Mouse (Mus musculus) brain, adult 2 months (tissue): ENCODE results near the gene Nudcd3.
"Not testable (repeated sequence)": the region's sequence is repeated elsewhere in the genome, so short reads cannot be mapped to it uniquely, and the experiment has no call there.

ENCODE experiments used
- DNase-seq: peaks from one replicate; pipeline ENCODE4 v3.0.0; 2011; ENCODE audit warnings: low read depth, low spot score

Gene Nudcd3

DNA sequence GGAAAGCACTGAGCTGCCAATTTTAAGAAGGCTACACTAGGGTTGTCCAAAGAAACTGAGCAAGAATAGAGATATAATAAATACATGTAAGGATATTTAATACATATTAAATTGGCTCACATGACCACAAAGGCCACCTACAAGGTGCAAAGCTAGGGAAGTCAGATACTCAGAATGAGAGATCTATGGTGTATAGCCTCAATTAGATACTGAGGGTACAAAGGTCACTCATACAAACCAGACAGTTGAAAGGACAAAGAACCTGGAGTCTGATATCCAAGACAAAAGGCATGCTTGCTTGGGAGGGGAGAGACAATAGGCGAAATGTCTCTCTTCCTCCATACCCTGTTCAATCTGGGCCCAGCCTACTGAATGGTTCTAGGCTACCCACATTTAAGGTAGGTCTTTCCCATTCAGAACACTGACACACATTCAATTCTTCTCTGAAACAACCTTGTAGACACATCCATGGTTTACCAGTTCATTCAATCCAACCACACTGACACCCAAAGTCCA, 76.6 kb downstream of the Nudcd3 start:
- DNase-seq: no peak

DNA sequence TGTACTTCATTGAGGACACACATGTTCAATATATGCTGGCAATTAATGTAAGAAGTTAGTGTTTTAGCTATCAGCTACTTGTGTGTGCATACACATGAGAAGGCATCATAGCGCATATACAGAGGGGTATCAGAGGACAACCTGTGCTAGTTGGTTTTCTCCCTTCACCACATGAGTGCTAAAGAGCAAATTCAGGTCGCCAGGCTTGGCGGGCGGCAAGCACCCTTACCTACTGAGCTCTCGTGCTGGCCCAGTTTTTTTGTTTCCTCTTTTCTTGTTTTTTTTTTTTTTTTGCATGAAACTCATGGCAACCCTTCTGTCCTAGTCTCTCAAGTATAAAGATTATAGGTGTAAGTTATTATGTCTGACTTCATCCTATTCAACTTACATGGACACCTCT, 77.6 kb downstream of the Nudcd3 start:
- DNase-seq: no peak

DNA sequence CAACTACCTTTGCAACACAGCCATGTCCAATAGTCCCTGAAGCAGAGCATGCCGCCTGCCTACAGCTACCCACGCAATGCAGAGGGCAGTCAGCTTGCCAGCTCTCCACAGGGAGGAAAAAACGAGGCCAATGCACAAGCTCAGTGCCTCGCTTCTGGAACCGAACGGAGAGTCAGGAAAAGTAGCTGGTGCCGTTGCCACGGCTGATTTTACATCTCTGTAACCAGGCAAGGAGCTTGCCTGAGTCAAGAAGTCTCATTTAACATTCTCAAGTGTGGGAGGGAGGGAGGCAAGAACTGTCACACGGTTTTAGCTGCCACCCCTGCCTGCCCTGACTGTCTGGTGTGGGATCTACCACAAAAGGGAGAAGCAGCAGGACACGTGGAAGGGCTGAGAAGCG, 79.6 kb downstream of the Nudcd3 start:
- peak; percentile 99 for DNase-seq

DNA sequence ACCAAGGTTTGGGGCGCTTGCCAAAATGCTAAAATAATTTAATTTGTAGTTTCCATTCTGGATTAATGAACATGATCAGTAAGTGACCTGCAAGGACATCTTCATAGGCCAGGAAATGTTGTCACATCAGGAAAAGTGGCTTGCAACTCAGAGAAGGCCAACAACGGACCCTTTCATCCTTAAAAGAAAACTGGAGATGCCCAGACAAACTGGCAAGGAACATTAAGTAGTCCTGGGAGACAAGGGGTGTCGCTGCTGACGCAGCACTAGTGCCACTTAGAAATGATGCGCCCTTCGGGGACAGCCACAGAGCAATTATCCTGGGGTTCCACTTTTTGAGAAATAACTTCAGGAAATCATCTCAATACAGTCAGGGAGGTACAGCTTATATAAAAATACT, 80.2 kb downstream of the Nudcd3 start:
- peak; percentile 50 for DNase-seq

DNA sequence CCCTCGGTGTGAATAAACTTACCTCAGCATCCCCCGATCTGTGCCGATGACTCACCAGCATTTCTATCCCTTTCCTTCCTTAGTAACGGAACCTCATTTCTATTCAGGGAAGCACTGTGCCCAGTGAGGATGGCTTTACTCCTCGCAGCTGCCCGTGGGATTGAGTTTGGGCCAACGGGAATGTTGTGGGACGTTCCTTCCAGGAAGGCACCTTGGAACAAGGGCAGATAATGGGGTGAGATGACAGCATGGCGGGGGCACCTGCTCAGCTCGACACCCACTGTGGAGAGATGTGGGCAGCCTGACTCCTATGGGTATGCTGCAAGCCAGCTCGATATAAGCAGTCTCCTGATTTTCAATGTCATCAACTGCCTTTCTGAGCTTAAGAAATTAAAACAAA, 80.9 kb downstream of the Nudcd3 start:
- peak; percentile 92 for DNase-seq

DNA sequence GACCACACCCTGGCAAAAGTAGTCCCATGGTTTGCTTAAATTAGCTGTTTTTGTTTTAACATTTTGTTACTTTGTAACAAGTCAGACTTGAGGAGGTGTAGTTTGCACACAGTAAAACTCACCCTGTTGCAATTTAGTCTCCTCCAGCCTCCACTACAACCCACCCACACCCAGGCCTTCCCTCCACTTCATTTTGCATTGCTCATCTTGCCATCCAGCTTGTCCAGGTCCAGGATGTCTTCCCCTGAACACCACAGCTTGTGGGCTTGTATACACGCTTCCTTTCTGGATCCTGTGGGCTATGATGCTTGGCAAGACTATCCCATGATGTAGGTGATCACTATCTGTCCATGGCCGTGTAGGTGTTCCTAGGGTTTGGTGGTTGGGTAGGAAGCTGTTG, 82.3 kb downstream of the Nudcd3 start:
- DNase-seq: peak; percentile 62

DNA sequence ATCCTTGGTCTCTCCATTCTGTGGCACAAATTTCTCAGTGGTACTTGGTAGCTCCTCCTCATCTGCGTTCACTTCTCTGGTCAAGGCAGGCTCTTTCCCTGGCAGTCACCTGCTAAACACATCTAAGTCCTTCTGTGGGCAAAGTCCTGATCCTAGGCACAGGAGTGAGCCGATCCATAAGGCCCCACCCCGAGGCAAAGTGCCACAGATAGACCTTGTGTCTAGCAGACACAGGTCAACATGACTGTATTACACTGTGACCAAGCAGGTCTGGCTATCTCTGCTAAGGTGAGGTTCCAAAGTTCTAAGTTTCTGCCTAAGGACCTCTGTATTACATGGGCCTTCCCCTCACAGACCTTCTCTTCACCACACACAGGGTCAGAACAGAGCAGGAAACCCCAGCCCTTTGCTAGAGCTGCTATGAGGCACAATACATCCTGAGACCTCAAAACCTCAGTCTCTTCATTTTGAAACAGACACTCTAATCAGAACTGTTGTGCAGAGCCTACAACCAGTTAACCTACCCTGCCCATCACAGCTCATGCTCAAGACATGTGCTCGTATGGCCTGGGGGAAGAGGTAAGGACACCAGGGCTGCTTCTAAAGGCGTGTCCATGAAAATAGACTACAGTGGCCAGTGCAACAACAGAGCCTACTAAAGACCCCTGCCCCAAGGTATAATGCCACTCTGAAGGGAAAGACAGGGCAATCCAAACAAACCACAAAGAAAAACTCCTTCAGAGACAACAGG, 88.3 kb downstream of the Nudcd3 start:
- DNase-seq: no peak

DNA sequence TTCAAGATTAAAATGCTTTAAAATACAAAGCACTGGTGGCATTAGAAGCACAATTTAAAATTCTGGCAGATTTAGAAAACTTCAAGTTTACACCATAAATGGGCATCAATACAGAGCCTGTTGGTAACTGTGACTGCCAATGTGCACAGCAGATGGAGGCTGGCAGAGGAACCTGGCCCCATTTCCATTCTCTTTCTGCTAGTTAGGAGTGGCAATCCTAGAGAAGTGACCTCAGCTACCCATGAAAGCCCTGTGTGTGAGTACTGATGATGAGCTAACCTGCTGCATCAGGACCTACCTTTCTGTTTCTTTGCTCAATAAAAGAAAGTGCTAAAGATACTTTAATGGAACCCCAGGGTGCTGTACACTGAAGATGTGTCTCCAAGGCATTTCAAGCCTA, 90.2 kb downstream of the Nudcd3 start:
- DNase-seq: peak; percentile 96

DNA sequence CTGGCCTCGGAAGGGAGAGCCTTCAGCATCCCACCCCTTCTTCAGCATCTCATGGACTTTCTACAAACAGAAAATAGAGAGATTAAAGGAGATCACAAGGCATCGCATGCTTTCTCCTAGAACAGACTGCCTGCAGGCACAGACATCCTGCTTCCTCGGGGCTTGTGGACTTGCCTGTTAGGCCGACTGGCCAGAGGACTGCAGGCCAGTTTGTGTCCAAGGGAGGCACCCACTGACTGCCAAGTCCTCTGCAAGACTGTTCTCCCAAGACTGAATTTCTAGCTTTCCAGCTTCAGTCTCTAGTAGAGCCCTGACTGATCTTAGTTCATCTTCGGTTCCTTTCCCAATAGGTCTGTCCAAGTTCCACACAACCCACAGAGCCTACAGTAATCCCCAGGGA, 91.9 kb downstream of the Nudcd3 start:
- DNase-seq: peak; percentile 46

DNA sequence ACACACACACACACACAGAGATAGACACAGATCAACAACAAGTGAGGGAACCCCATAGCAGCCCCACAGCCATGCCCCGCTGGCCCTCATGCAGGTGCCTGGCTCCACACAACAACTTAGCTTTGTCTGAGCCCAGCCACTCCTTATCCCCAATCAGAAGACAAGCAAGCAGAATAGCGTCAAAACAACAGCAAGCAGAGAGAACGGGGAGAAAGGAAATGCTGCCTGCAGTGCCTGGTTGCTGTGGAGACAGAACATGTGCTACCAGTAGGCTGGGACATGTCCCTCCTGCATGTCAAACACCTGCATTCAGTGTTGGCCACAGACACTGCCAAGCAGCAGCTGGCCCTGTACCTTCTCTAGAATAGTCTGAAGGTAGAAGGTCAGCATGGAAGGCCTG, 92.5 kb downstream of the Nudcd3 start:
- peak; percentile 63 for DNase-seq

DNA sequence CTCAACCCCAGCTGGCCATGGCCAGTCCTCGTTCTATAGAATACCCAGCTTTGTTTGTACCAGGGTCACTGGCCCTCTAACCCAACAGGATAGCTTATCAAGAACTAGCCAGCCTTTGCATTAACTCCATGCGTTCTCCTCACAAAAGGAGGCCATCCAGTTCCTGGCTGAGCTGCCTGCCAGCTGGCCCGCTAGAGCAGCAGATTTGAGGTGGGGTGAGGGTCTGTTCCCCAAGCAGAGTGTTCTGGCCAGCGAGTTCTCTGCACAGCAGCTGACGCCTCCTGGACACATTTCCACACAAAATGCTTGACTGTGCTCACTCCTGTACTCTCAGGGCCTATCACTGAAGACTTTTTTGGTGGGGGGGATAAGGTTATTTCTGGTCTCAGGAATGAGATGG, 95.5 kb downstream of the Nudcd3 start:
- peak; percentile 57 for DNase-seq

DNA sequence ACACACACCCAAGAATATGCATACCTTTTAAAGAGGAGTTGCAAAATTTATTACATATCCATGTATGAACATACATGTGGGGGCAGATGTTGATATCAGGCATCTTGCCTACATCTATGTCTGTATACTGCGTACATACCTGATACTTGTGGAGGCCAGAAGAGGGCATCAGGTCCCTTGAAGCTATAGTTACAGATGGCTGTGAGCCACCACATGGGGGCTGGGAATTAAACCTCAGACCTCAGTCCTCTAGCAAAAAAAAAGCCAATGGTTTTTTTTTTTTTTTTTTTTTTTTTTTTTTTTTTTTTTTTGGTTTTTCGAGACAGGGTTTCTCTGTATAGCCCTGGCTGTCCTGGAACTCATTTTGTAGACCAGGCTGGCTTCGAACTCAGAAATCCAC, 103.6 kb downstream of the Nudcd3 start:
- DNase-seq: not testable (repeated sequence)

DNA sequence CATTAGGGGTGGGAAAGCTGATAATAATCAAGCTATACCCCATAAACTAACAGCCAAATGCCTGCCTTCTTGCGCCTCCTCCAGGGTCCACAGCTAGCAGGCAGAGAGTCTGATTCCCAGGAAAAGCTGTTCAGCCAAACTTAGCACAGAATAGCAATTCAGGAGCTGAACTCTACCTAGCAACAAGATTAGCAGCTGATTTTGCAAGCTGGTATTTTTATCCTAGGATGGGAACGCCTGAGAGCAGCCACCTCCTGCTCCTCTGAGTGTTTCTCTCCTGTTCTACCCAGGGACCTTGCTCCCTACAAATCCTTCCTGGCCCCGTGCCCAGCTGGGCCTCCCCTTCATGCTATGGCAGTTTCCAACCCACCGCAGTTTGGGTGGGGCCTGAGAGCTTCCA, 113.2 kb downstream of the Nudcd3 start:
- DNase-seq: peak; percentile 90

DNA sequence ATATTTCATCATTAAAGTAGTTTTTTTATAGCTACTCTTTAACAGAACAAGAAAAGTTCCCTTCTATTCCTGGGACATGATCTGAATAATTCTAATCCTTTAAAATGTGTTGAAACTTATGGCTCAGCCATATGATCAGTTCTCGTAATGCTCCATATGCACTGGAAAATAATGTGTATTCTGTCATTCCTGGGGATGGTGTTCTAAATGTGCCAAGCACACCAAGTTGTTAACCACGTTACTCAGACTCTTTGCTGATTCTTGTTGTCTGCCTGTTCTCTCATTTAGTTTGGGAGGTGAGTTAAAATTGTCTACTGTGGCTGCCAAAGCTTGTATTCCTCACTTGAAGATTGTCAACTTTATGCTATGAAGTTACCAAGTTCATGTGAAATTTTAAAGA, 121.5 kb downstream of the Nudcd3 start:
- DNase-seq: peak; percentile 66

DNA sequence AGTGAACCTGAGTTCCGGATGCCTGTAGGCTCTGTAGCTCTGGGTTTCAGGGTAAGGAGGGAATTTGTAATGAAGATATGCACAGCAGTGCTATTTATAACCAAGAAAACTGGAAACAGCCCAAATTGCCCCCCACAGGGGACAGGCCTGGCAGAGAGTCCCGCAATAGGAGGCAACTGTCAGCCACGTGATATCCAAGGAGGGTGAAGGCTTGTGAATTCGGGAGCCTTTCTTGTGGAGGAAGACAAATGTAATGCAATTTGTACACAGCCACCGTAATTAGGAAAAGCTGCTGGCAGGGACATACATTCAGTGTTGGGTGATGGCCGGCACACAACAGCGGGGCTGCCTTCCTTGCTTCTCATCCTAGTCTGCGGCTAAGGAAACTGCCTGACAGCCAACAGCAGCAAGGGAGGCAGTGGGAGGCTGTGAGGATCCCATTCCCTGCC, 124.6 kb downstream of the Nudcd3 start:
- DNase-seq: peak; percentile 85

DNA sequence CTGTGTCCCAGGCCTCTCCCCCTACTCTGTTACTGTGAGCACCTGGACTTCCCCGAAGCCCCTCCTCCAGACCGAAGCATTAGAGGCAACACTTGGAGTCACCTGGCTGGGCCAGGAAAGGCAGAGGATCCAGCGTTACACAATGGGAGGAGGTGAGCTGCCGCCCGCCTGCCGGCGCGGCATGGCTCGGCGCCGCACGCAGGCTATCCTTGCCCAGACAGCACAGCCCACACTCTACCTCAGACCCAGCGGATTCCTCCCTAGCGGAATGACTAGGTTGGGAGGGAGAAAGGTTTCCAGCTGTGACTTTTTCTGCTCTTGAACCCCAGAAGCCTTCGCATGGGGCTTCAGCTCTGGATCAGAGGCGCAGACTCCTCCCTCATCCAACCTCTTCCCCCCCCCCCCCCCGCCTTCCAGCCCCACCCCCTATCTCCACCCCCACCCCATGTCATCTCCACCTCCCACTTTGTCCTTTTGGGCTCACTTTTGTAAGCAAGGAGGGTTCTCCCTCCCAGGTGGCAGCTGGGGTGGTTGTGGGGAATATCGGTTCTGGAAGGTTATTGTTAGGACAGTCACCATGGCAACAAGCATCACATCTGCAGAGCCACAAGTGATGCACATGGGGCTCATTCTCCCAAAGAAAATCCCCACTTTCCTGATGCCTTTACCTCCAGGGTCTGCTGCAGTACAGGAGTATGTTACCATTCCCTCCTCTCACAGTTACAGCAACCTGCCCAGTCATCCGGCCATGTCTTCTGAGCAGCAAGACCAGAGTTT, 131.8 kb downstream of the Nudcd3 start:
- DNase-seq: peak; percentile 92

DNA sequence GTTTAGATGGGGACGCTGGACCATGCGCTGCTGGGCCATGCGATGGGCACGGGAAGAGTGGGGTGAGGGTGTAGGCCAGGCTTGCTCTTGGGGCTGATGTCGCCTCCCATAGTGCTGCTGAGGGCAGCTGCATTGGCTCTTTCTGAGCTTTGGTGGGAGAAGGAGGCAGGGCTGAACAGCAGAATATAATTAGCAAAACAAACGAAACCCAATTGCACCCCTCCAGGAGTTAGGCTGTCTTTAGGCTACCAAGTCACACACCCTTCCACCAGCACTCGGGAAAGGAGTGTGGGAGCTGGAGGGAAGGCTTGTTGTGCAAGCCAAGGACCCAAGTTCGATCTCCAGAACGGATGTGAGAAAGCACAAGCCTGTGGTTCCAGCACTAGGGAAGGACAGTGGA, 133.1 kb downstream of the Nudcd3 start:
- peak; percentile 62 for DNase-seq

DNA sequence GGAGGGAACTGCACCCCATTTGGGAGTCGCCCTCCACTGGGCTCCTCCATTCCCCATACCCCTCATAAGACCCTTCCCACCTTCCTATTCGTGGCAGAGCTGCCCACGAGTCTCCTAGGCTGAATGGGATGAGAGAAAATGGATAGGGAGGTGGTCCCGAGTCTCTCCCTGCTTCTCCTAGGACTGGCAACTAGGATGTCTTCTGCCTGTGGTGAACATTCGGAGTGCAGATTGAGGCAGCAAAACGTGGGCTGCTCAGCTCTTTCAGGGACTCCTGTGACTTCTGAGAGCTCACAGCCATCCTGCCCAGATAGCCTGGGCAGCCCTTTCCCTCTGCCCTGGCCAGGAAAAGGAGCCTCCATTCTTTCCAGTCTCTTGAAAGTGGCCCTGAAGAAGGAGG, 134.0 kb downstream of the Nudcd3 start, which contains the start of gene Camk2b:
Camk2b (minus strand) TSS at position 187 of the 400 bp plus-strand sequence.
- peak; percentile 67 for DNase-seq

DNA sequence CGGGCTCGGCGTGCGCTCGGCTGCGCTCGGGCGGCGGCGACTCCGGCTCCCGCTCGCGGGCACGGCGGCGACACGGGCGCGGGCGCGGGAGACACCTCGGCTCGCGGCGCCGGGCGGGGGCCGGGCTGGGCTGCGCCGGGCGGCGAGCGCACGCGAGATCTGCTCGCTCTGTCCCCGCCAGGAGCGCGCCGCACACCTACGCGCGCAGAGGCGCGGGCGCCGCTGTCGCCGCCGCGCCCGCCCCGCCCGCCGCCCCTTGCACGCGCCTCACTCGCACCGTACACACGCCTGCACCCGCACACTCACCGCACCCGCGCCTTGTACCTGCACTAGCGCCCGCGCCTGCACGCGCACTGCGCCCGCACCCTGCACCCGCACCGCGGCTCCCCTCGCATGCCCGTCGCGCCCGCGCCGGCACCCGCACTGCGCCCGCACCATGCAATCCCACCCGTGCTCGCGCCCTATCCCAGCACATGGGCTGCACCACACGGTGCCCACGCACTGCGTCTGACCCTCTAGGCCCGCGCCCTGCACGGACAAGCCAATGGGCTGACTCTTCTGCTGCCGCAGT, 134.6 kb downstream of the Nudcd3 start:
- DNase-seq: peak; percentile 92

DNA sequence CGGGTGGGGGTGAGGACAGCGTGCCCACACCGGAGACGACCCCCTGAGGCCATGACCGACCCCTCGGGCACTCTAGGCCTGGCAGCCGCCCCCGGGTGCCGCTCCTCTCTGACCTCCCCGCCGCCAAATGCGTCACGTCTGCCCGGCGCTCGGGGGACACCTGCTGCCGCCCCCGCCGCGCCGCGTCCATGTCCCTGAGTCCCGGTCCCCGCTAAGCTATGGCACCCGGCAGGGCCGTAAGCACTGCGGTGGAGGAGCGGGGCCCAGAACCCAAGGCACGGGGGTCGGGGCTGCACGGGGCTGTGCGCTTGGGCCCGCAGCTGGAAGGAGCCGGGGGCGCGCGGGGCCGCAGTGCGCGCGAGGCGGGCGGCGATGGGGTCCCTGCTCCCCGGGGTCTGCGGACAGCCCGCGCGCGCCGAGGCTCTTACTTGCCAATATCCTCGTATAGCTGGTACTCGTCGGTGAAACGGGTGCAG, 135.1 kb downstream of the Nudcd3 start:
- DNase-seq: peak; percentile 49

DNA sequence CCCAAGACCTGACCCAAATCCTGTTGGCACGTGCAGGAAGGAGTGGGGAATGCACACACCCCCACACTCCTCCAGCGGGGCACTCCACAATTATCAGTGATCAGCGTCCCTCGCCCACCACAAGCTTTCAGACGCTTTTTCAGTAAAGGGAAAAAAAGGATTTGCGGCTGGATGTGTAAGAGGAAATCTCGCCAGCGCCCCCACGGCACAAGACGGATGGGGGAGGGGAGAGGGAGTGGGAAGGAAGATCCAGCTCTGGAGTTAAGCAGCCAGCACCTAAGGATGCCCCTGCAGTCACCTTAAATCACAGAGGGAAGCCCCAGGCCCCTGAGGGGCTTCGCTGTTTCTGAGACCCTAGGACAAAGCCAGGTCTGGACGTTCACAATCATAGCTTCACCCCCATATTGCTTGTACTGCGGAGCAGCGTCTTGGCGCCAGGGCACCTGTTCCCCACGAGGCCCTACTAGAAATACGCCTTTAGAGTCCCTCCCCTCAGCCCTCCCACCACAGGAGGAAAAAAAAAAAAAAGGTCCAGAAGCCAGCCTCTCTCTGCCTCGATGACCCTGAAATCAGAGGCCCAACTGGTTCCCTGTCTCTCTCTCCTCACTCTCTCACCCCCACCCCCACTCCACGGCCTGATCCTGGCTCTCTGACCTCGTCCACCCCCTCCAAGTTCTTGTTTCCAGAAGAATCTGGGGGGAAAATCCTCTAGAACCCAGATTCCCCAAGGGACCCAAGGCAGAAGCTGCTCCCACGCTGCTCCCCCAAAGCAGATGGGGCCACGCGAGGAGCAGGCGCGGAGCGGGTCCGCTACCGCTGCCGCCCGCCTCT, 135.8 kb downstream of the Nudcd3 start:
- DNase-seq: peak; percentile 77
